Mouse (Mus musculus) bone marrow macrophage, adult 2 months (primary cell): ENCODE measurements around the gene Prkn. TPM values are rescaled to one million over a fixed set of nuclear protein-coding genes. Genes with fewer than 3 reads are reported as not detected.

Experiments
- H3K27ac ChIP-seq: 2 replicates; pipeline ENCODE4 v1.5.1; 2012; ENCODE audit warnings: low read depth, low read length; ENCODE audit not compliant: insufficient read depth
- H3K4me1 ChIP-seq: 2 replicates; pipeline ENCODE4 v1.6.1; 2012; ENCODE audit warnings: low read length; ENCODE audit not compliant: control insufficient read depth, insufficient read depth
- H3K4me3 ChIP-seq: 2 replicates; pipeline ENCODE4 v1.5.1; 2012; ENCODE audit warnings: mild to moderate bottlenecking, low read length, moderate library complexity; ENCODE audit not compliant: insufficient read depth
- CTCF ChIP-seq: IDR thresholded peaks from 2 replicates; pipeline ENCODE4 v1.5.1; 2012; ENCODE audit warnings: low read depth, mild to moderate bottlenecking, low read length, moderate library complexity
- POLR2A ChIP-seq: IDR thresholded peaks from 2 replicates; pipeline ENCODE4 v1.6.1; 2012; ENCODE audit warnings: mild to moderate bottlenecking, low read depth, low read length, borderline replicate concordance
- polyA plus RNA-seq: library from polyadenylated mRNA; stranded (reverse); fragments of >200 nt; gene quantifications from 2 replicates; pipeline ENCODE4 v1.2.4, GENCODE M21; 2012; ENCODE audit not compliant: missing spikeins, insufficient read depth, insufficient read length

Gene Prkn
- polyA plus RNA-seq, 1 experiment: 9.9 TPM

- no peak for TF ChIP-seq POLR2A
- TF ChIP-seq CTCF: no peak
- H3K27ac ChIP-seq: no peak overlapping the region
- H3K4me1 ChIP-seq: no peaks in the 10 kb centered on the region
- no peak overlapping the region for H3K4me3 ChIP-seq
These were observed 1236.6 kb downstream of the Prkn start for GRCm38 (mm10) chr17:12076816-12077215.

GRCm38 (mm10) chr17:12080656-12081495 is 1240.7 kb downstream of the Prkn start:
- H3K4me1 ChIP-seq: no peaks in the 10 kb centered on the region
- TF ChIP-seq POLR2A (no peak), CTCF (no peak)
- H3K4me3 ChIP-seq: no peak overlapping the region
- no peak overlapping the region for H3K27ac ChIP-seq

GRCm38 (mm10) chr17:12082201-12082600 is 1242.0 kb downstream of the Prkn start:
- no peaks in the 10 kb centered on the region for H3K4me1 ChIP-seq
- H3K4me3 ChIP-seq: no peak overlapping the region
- TF ChIP-seq POLR2A: no peak
- TF ChIP-seq CTCF: no peak
- H3K27ac ChIP-seq: no peak overlapping the region

GRCm38 (mm10) chr17:12090261-12090927 is 1250.2 kb downstream of the Prkn start:
- Histone ChIP-seq H3K27ac (no peak overlapping the region), H3K4me1 (peaks cover 10% of the 10 kb centered on the region), H3K4me3 (no peak overlapping the region)
- TF ChIP-seq POLR2A (no peak), CTCF (no peak)

GRCm38 (mm10) chr17:12092901-12093564 is 1252.8 kb downstream of the Prkn start:
- TF ChIP-seq CTCF (no peak), POLR2A (no peak)
- Histone ChIP-seq H3K27ac (no peak overlapping the region), H3K4me3 (no peak overlapping the region), H3K4me1 (peaks cover 10% of the 10 kb centered on the region)

DNA sequence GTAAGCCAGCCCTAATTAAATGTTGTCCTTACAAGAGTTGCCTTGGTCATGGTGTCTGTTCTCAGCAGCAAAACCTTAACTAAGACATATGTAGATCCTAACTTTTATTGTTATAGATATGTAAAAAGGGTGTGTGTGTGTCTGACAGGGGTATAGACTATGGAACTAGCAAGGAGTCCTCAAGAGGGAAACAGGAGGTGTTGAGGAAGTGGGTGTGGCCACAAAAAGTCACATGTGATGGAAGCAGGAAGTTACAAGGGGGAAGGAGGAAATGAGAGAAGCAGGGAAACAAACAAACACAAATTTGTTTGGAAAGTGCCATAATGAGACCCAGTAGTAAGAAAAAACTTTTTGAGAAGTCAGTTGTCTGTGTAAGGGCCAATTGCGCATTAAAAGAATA is 1253.8 kb downstream of the Prkn start:
- no peak for TF ChIP-seq POLR2A
- TF ChIP-seq CTCF: no peak
- peaks cover 10% of the 10 kb centered on the region for H3K4me1 ChIP-seq
- H3K27ac ChIP-seq: no peak overlapping the region; the same call in 1 of the 2 replicates
- H3K4me3 ChIP-seq: no peak overlapping the region

DNA sequence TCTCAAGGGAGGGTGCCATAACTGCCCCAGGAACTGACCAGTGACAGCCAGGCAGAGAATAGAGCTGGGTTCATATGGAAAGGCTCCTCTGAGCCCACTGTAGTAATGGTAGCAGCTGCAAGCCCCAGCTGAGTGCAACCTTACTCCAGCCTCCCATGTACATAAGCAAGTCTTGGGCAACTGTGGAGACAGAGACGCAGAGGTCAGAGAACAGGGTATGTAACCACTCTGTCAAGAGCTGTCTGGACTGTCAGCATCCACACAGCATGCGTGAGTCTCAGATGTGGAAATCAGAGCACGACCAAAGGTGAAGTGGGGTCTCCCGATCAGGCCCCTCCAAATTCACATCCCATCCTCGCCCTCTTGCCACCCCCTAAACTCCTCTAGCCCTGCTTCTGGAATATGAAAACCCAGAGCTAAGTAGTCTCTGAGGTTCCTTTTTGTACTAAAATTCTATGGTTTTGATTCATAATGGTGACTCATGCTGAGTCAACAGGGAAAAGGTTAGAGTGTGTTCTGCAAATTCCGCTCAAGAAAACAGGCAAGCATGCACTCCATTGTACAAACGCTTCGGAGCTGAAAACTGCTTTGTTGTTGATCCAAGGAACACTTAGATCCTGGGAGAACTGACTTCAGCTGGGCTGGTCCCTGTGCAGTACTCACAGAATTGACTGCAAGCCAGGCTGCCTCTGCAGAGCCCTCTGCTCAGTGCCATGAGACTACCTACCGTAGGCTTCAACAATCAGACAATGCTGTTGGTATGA is 1254.8 kb downstream of the Prkn start:
- H3K27ac ChIP-seq: peak overlapping the region; percentile 42
- TF ChIP-seq CTCF (no peak), POLR2A (no peak)
- peaks cover 10% of the 10 kb centered on the region for H3K4me1 ChIP-seq
- H3K4me3 ChIP-seq: no peak overlapping the region

- Histone ChIP-seq H3K27ac (no peak overlapping the region), H3K4me1 (peaks cover 8% of the 10 kb centered on the region), H3K4me3 (no peak overlapping the region)
- TF ChIP-seq CTCF: no peak
- no peak for TF ChIP-seq POLR2A
These were observed 1259.2 kb downstream of the Prkn start for GRCm38 (mm10) chr17:12099415-12099814.

- Histone ChIP-seq H3K4me3 (no peak overlapping the region), H3K27ac (no peak overlapping the region), H3K4me1 (no peaks in the 10 kb centered on the region)
- no peak for TF ChIP-seq CTCF
- no peak for TF ChIP-seq POLR2A
These were observed 1262.1 kb downstream of the Prkn start for GRCm38 (mm10) chr17:12102326-12102725.

DNA sequence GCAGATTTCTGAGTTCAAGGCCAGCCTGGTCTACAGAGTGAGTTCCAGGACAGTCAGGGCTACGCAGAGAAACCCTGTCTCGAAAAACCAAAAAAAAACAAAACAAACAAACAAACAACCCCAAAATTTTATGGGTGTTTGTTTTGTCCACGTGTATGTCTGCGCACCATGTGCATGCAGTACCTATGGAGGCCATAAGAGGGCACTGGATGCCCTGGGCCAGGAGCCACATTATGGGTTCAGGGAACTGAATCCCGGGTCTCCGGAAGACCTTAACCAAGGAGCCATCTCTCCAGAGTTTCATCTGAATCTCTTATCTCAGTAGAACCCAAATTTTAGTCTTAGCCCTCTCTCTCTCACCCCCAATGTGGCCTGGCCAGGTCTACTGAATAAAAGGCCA is 1263.6 kb downstream of the Prkn start:
- Histone ChIP-seq H3K4me1 (no peaks in the 10 kb centered on the region), H3K27ac (no peak overlapping the region), H3K4me3 (no peak overlapping the region)
- no peak for TF ChIP-seq POLR2A
- peak; percentile 55 for TF ChIP-seq CTCF
